Mouse (Mus musculus) MEL (cell line): Measurements from ENCODE around the gene Ston2. TPM values are rescaled to one million over a fixed set of nuclear protein-coding genes. Genes with fewer than 3 reads are reported as not detected.

Source experiments
- DNase-seq: peaks from one replicate; pipeline ENCODE4 v3.0.0; 2011; ENCODE audit warnings: low read depth, low spot score
- H3K27ac ChIP-seq: 2 replicates; pipeline ENCODE4 v1.5.1; 2012; ENCODE audit warnings: low read depth, mild to moderate bottlenecking, control low read depth, low read length, moderate library complexity; ENCODE audit not compliant: control insufficient read depth
- H3K27me3 ChIP-seq, 2 experiments: fragments of 150-350 bp in 1 of 2; sonication (generic) in 1 of 2; 2 replicates each; pipeline ENCODE4 v1.6.1; 2012; ENCODE audit warnings: low read length in 2 of 2, mild to moderate bottlenecking in 2 of 2, improper control_type of control experiment in 1 of 2, moderate library complexity in 1 of 2; ENCODE audit not compliant: insufficient read depth in 2 of 2, control insufficient read depth in 1 of 2
- H3K36me3 ChIP-seq, 2 experiments: 2 replicates each; pipeline ENCODE4 v1.6.1; 2012 to 2014; ENCODE audit warnings: low read length in 2 of 2, improper control_type of control experiment in 1 of 2, inconsistent platforms in 1 of 2, mild to moderate bottlenecking in 1 of 2; ENCODE audit not compliant: insufficient read depth in 2 of 2, control insufficient read depth in 1 of 2
- H3K4me1 ChIP-seq, 2 experiments: fragments of 150-350 bp in 1 of 2; sonication (generic) in 1 of 2; 2 replicates each; pipeline ENCODE4 v1.6.1; 2012; ENCODE audit warnings: low read length in 2 of 2, improper control_type of control experiment in 1 of 2, mild to moderate bottlenecking in 1 of 2; ENCODE audit not compliant: insufficient read depth in 2 of 2, control insufficient read depth in 1 of 2
- H3K4me3 ChIP-seq, 2 experiments: fragments of 150-350 bp in 1 of 2; sonication (generic) in 1 of 2; 2 replicates each; pipeline ENCODE4 v1.5.1; 2012; ENCODE audit warnings: low read depth in 2 of 2, low read length in 2 of 2, mild to moderate bottlenecking in 2 of 2, moderate library complexity in 2 of 2, control low read depth in 1 of 2, improper control_type of control experiment in 1 of 2; ENCODE audit not compliant: control insufficient read depth in 1 of 2, insufficient read depth in 1 of 2
- H3K79me2 ChIP-seq: 2 replicates; pipeline ENCODE4 v1.6.1; 2012; ENCODE audit warnings: mild to moderate bottlenecking, low read length, moderate library complexity; ENCODE audit not compliant: control insufficient read depth, poor library complexity, insufficient read depth
- H3K9ac ChIP-seq: 2 replicates; pipeline ENCODE4 v1.6.1; 2012; ENCODE audit warnings: low read depth, mild to moderate bottlenecking, control low read depth, low read length, moderate library complexity; ENCODE audit not compliant: control insufficient read depth, poor library complexity, severe bottlenecking
- H3K9me3 ChIP-seq: fragments of 150-350 bp; sonication (generic); replicated peaks from 2 replicates; pipeline ENCODE4 v1.6.1; 2012; ENCODE audit warnings: mild to moderate bottlenecking, low read length, improper control_type of control experiment, moderate library complexity; ENCODE audit not compliant: insufficient read depth
- CHD2 ChIP-seq: IDR thresholded peaks from 2 replicates; pipeline ENCODE4 v1.6.1; 2011; ENCODE audit warnings: low read length, improper control_type of control experiment
- CTCF ChIP-seq, 3 experiments: IDR thresholded peaks in 2 of 3; conservative IDR thresholded peaks in 1 of 3; 2 replicates each; pipeline ENCODE4 v1.5.1; 2011 to 2012; ENCODE audit warnings: low read length in 3 of 3, low read depth in 2 of 3, mild to moderate bottlenecking in 2 of 3, improper control_type of control experiment in 1 of 3, inconsistent platforms in 1 of 3, mixed read lengths in 1 of 3, moderate library complexity in 1 of 3; ENCODE audit not compliant: control insufficient read depth in 1 of 3, insufficient read depth in 1 of 3, poor library complexity in 1 of 3, severe bottlenecking in 1 of 3
- E2F4 ChIP-seq: IDR thresholded peaks from 2 replicates; pipeline ENCODE4 v1.6.1; 2011; ENCODE audit warnings: low read depth, low read length, improper control_type of control experiment, borderline replicate concordance
- ELF1 ChIP-seq: IDR thresholded peaks from 2 replicates; pipeline ENCODE4 v1.6.1; 2014; ENCODE audit warnings: low read depth, mild to moderate bottlenecking, inconsistent platforms, low read length, improper control_type of control experiment, moderate library complexity
- GABPA ChIP-seq: IDR thresholded peaks from 2 replicates; pipeline ENCODE4 v1.6.1; 2012; ENCODE audit warnings: low read depth, mild to moderate bottlenecking, inconsistent platforms, low read length, improper control_type of control experiment, moderate library complexity
- GATA1 ChIP-seq: IDR thresholded peaks from 2 replicates; pipeline ENCODE4 v1.6.1; 2011; ENCODE audit warnings: low read depth, low read length, improper control_type of control experiment
- HCFC1 ChIP-seq: IDR thresholded peaks from 2 replicates; pipeline ENCODE4 v1.6.1; 2012; ENCODE audit warnings: low read depth, mild to moderate bottlenecking, inconsistent platforms, low read length, improper control_type of control experiment, moderate library complexity
- JUND ChIP-seq: IDR thresholded peaks from 2 replicates; pipeline ENCODE4 v1.6.1; 2011; ENCODE audit warnings: low read depth, mild to moderate bottlenecking, improper control_type of control experiment, low read length
- MAFK ChIP-seq: IDR thresholded peaks from 2 replicates; pipeline ENCODE4 v1.6.1; 2011; ENCODE audit warnings: low read depth, mild to moderate bottlenecking, low read length, improper control_type of control experiment, borderline replicate concordance
- MAX ChIP-seq: IDR thresholded peaks from 2 replicates; pipeline ENCODE4 v1.6.1; 2011; ENCODE audit warnings: low read length, improper control_type of control experiment
- MEF2A ChIP-seq: IDR thresholded peaks from 2 replicates; pipeline ENCODE4 v1.6.1; 2014; ENCODE audit warnings: low read depth, mild to moderate bottlenecking, inconsistent platforms, low read length, improper control_type of control experiment; ENCODE audit not compliant: poor library complexity, insufficient replicate concordance, severe bottlenecking; ENCODE audit errors: extremely low read depth
- MYB ChIP-seq: IDR thresholded peaks from 2 replicates; pipeline ENCODE4 v1.6.1; 2011; ENCODE audit warnings: mild to moderate bottlenecking, low read depth, low read length, improper control_type of control experiment
- MYC ChIP-seq: IDR thresholded peaks from 2 replicates; pipeline ENCODE4 v1.6.1; 2011; ENCODE audit warnings: low read depth, mild to moderate bottlenecking, low read length, improper control_type of control experiment, moderate library complexity
- NELFE ChIP-seq: IDR thresholded peaks from 2 replicates; pipeline ENCODE4 v1.6.1; 2011; ENCODE audit warnings: low read depth, low read length, improper control_type of control experiment
- NRF1 ChIP-seq: IDR thresholded peaks from 2 replicates; pipeline ENCODE4 v1.6.1; 2014; ENCODE audit warnings: low read depth, mild to moderate bottlenecking, inconsistent platforms, low read length, improper control_type of control experiment, moderate library complexity; ENCODE audit not compliant: poor library complexity, insufficient read depth, severe bottlenecking
- RAD21 ChIP-seq: IDR thresholded peaks from 2 replicates; pipeline ENCODE4 v1.6.1; 2011; ENCODE audit warnings: mild to moderate bottlenecking, low read depth, low read length, improper control_type of control experiment
- RCOR1 ChIP-seq: IDR thresholded peaks from 2 replicates; pipeline ENCODE4 v1.6.1; 2012; ENCODE audit warnings: low read depth, mild to moderate bottlenecking, inconsistent platforms, low read length, improper control_type of control experiment
- SIN3A ChIP-seq: IDR thresholded peaks from 2 replicates; pipeline ENCODE4 v1.6.1; 2012; ENCODE audit warnings: low read length, improper control_type of control experiment, inconsistent platforms
- SMC3 ChIP-seq: IDR thresholded peaks from 2 replicates; pipeline ENCODE4 v1.6.1; 2011; ENCODE audit warnings: low read depth, low read length, improper control_type of control experiment
- TAL1 ChIP-seq: IDR thresholded peaks from 2 replicates; pipeline ENCODE4 v1.6.1; 2012; ENCODE audit warnings: mild to moderate bottlenecking, inconsistent platforms, low read length, moderate library complexity, mixed read lengths
- USF1 ChIP-seq: IDR thresholded peaks from 2 replicates; pipeline ENCODE4 v1.6.1; 2014; ENCODE audit warnings: low read depth, mild to moderate bottlenecking, inconsistent platforms, low read length, improper control_type of control experiment, moderate library complexity
- USF2 ChIP-seq, 2 experiments: IDR thresholded peaks; 2 replicates each; pipeline ENCODE4 v1.6.1; 2011 to 2012; ENCODE audit warnings: improper control_type of control experiment in 2 of 2, low read length in 2 of 2, borderline replicate concordance in 1 of 2, inconsistent platforms in 1 of 2, low read depth in 1 of 2, mild to moderate bottlenecking in 1 of 2; ENCODE audit not compliant: insufficient read depth in 1 of 2
- ZNF384 ChIP-seq: IDR thresholded peaks from 2 replicates; pipeline ENCODE4 v1.6.1; 2012; ENCODE audit warnings: low read depth, mild to moderate bottlenecking, inconsistent platforms, low read length, improper control_type of control experiment
- polyA plus RNA-seq, 2 experiments: library from polyadenylated mRNA; stranded (reverse) in 1 of 2; unstranded in 1 of 2; fragments of >175 nt in 1 of 2; fragments of >200 nt in 1 of 2; gene quantifications; 2 replicates each; pipeline versions ENCODE4 v1.2.1 to v1.2.4; 2012; ENCODE audit warnings: low replicate concordance in 2 of 2, low read depth in 1 of 2; ENCODE audit not compliant: insufficient read length in 2 of 2, insufficient read depth in 1 of 2, missing spikeins in 1 of 2
- total RNA-seq: library from RNA; depleted of rRNA; stranded (reverse); fragments of 300-350 nt; gene quantifications from 2 replicates; pipeline ENCODE4 v1.2.3, GENCODE M21; 2012

The Ston2 gene
- total and polyA plus RNA-seq, 3 experiments = not detected

DNA sequence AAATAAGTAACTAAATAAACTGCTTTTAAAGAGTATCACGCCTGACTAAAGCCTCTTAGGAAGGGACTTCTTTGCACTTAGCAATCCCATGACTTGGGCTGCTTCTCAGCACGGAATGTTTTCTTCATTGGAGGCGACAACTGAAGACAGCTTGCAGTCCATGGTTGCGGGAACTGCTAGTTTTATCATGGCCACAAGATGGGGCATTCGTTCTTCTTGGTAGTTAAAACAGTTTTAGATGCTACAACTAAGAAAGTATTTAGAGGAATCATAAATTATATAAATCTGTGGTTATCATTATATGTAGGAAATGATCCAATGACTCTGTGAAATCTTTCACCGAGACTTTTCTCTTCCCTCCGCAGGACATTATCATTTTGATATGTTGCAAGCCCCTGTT lies 147.5 kb downstream of the Ston2 start:
- Histone ChIP-seq H3K36me3 (no peaks in the 10 kb centered on the region), H3K9me3 (no peaks in the 10 kb centered on the region), H3K27me3 (no peaks in the 10 kb centered on the region; a peak in 1 of 4 replicates), H3K4me3 (no peak overlapping the region), H3K4me1 (no peaks in the 10 kb centered on the region), H3K27ac (no peak overlapping the region), H3K9ac (no peak overlapping the region), H3K79me2 (no peaks in the 10 kb centered on the region)
- DNase-seq = peak; percentile 7
- TF ChIP-seq RAD21 (peak; percentile 34), CTCF (IDR thresholded peaks at IDR 0.05 in 2 of 3, conservative IDR thresholded peaks at IDR 0.05 in 1 of 3; ENCODE audit: control insufficient read depth in 1 of 3, insufficient read depth in 1 of 3, low read depth in 2 of 3, low read length in 3 of 3, poor library complexity in 1 of 3, severe bottlenecking in 1 of 3) (peak in 2 of 3 experiments; percentile 12 to 29; a peak in 2 of 6 replicates), GABPA (no peak), SMC3 (peak; percentile 32)

DNA sequence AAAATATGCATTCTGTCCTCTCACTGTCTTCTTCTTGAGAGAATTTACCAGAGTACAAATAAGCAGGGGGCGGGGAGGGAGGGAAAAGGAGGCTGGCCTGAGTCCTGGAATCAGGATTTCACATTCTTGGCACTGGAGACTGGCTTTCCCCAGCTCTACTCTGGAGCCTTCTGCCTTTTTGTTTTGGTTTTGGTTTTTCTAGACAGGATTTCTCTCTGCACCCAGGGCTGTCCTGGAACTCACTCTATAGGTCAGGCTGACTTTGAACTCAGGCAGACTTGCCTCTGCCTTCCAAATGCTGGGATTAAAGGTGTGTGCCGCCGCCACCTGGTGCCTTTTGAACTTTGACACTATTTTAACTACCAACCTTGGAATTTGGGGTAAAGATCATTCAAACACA lies 149.8 kb downstream of the Ston2 start:
- H3K36me3 ChIP-seq = no peaks in the 10 kb centered on the region
- TF ChIP-seq MEF2A (no peak), USF1 (no peak)
- DNase-seq = no peak
- no peaks in the 10 kb centered on the region; a peak in 2 of 4 replicates for H3K27me3 ChIP-seq
- H3K4me1 ChIP-seq = no peaks in the 10 kb centered on the region
- no peak overlapping the region for H3K27ac ChIP-seq
- H3K9me3 ChIP-seq = no peaks in the 10 kb centered on the region
- H3K4me3 ChIP-seq = no peak overlapping the region
- no peaks in the 10 kb centered on the region for H3K79me2 ChIP-seq
- no peak overlapping the region for H3K9ac ChIP-seq

DNA sequence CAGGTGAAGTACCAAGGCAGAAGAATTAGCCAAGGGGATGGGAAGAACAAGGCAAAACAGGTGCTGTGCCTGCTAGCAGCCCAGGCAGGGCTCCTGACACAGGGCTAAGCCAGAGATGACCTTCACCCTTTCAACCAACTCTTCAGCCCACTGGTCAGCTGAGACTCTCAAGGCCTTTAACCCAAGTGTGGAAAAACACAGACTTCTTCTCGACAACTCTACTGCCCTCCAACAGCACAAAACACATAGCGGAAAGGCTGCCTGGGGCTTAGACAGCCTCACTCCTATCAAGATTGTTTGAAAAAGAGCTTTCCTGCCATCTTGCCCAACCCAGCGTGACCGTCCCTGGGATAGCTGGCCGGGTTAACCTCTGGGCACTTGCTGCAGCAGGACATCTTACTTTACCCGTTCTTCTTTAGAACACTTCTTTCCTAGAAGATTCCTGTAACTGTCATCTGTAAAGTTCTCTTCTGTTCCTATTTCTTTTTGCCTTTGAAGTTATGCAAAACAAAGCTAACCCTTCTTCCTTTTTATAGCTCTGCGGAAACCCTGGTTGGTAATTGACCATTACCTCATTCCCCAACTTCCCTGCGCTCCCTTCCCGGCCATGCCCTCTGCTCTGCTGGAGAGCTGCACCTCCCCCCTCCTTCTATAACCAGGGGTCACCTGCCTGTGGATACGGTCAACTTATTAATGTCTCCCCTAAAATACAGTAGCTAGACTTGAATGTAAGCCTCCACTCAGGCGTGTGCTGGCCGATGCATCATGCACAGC lies 150.9 kb downstream of the Ston2 start:
- Histone ChIP-seq H3K4me1 (no peaks in the 10 kb centered on the region), H3K9me3 (no peaks in the 10 kb centered on the region), H3K27ac (no peak overlapping the region), H3K36me3 (no peaks in the 10 kb centered on the region), H3K4me3 (no peak overlapping the region), H3K27me3 (no peaks in the 10 kb centered on the region; a peak in 2 of 4 replicates), H3K9ac (no peak overlapping the region), H3K79me2 (no peaks in the 10 kb centered on the region)
- no peak for DNase-seq
- TF ChIP-seq USF2 (IDR thresholded peaks at IDR 0.05; ENCODE audit: borderline replicate concordance in 1 of 2, insufficient read depth in 1 of 2, low read depth in 1 of 2, low read length in 2 of 2) = no peak
- no peak for TF ChIP-seq MYB
- TF ChIP-seq MAX = no peak
- no peak for TF ChIP-seq JUND
- TF ChIP-seq ELF1 = no peak
- no peak for TF ChIP-seq GATA1
- no peak for TF ChIP-seq NRF1
- TF ChIP-seq ZNF384 = no peak
- TF ChIP-seq MYC = no peak
- TF ChIP-seq TAL1 = no peak
- no peak for TF ChIP-seq RCOR1
- TF ChIP-seq SIN3A = no peak
- no peak for TF ChIP-seq MAFK
- TF ChIP-seq E2F4 = no peak
- no peak for TF ChIP-seq NELFE
- TF ChIP-seq RAD21 = no peak
- TF ChIP-seq HCFC1 = no peak
- no peak for TF ChIP-seq CHD2
